ENCODE assay signal across 8 mouse cellular contexts in genomic region chr4:42917402-42917774, GRCm38 (mm10). TPM values are rescaled to one million over a fixed set of nuclear protein-coding genes. Genes with fewer than 3 reads are reported as not detected.
DNase-seq lines count a peak whose midpoint lies in the region; ATAC-seq and TF ChIP-seq lines count a peak whose summit lies in the region.

No protein-coding gene starts in this region.

- no peak for TF ChIP-seq POLR2A in cerebellum, adult 2 months (IDR thresholded peaks at IDR 0.05; ENCODE audit: borderline replicate concordance, insufficient read depth, low read length)

- no peaks in the 10 kb centered on the region for H3K4me1 ChIP-seq in cerebellum, adult 2 months (ENCODE audit: control insufficient read depth, insufficient read depth, low read length)
- H3K4me1 ChIP-seq in hindbrain, postnatal 0 days (ENCODE audit: insufficient read depth, low read length): no peaks in the 10 kb centered on the region
- peaks cover 14% of the 10 kb centered on the region for H3K4me1 ChIP-seq in midbrain, embryonic 16.5 days (ENCODE audit: control insufficient read depth, insufficient read depth, low read length)

- TF ChIP-seq CTCF in cerebellum, adult 2 months (IDR thresholded peaks at IDR 0.05; ENCODE audit: borderline replicate concordance, insufficient read depth, low read depth, low read length): no peak
- no peak for TF ChIP-seq CTCF in hindbrain, postnatal 0 days (IDR thresholded peaks at IDR 0.05; ENCODE audit: low read depth)

- H3K9me3 ChIP-seq in hindbrain, postnatal 0 days (ENCODE audit: low read length): no peaks in the 10 kb centered on the region
- H3K9me3 ChIP-seq in midbrain, embryonic 16.5 days (replicated peaks; ENCODE audit: control insufficient read depth, low read length, poor library complexity, severe bottlenecking): no peaks in the 10 kb centered on the region

- 4% methylated on average over 26 of the region's 26 CpGs for WGBS in cerebellum, adult 2 months
- WGBS in hindbrain, postnatal 0 days: 3% methylated on average over 20 of the region's 26 CpGs
- WGBS in midbrain, embryonic 16.5 days: 6% methylated on average over 24 of the region's 26 CpGs

- peak overlapping the region; percentile 80 for H3K9ac ChIP-seq in hindbrain, postnatal 0 days (replicated peaks; ENCODE audit: low read length)
- peak overlapping the region; percentile 96 for H3K9ac ChIP-seq in midbrain, embryonic 16.5 days (ENCODE audit: low read depth, low read length)

- H3K4me3 ChIP-seq in cerebellum, adult 2 months (replicated peaks; ENCODE audit: insufficient read depth, low read depth, low read length): peak overlapping the region; percentile 49
- H3K4me3 ChIP-seq in hindbrain, postnatal 0 days (ENCODE audit: low read length): peak overlapping the region; percentile 66
- peak overlapping the region; percentile 81 for H3K4me3 ChIP-seq in midbrain, embryonic 16.5 days (ENCODE audit: low read depth, low read length)

- peak overlapping the region; percentile 84 for H3K4me2 ChIP-seq in hindbrain, postnatal 0 days (ENCODE audit: low read depth, low read length)
- H3K4me2 ChIP-seq in midbrain, embryonic 16.5 days (ENCODE audit: low read length): peak overlapping the region; percentile 81

- no peak overlapping the region for H3K27ac ChIP-seq in cerebellum, adult 2 months (ENCODE audit: insufficient read depth, low read length)
- H3K27ac ChIP-seq in hindbrain, postnatal 0 days: peak overlapping the region; percentile 79
- H3K27ac ChIP-seq in midbrain, embryonic 16.5 days (ENCODE audit: low read length): peak overlapping the region; percentile 79

- no peaks in the 10 kb centered on the region for H3K27me3 ChIP-seq in cerebellum, adult 2 months (ENCODE audit: control insufficient read depth, insufficient read depth, low read length)
- no peaks in the 10 kb centered on the region for H3K27me3 ChIP-seq in hindbrain, postnatal 0 days (ENCODE audit: insufficient read depth, low read length)
- H3K27me3 ChIP-seq in midbrain, embryonic 16.5 days (ENCODE audit: control insufficient read depth, insufficient read depth, low read depth, low read length): no peaks in the 10 kb centered on the region

- H3K36me3 ChIP-seq in hindbrain, postnatal 0 days (ENCODE audit: insufficient read depth, low read length): no peaks in the 10 kb centered on the region
- no peaks in the 10 kb centered on the region for H3K36me3 ChIP-seq in midbrain, embryonic 16.5 days (ENCODE audit: control insufficient read depth, insufficient read depth, low read length)

- peak; percentile 15 to 43 for DNase-seq in cerebellum, adult 2 months
- no peak for DNase-seq in cerebellum, adult 18-20 months
- peak; percentile 40 for DNase-seq in right cerebral cortex, postnatal 4 days
- no peak for DNase-seq in right cerebral cortex, postnatal 36 days (ENCODE audit: low spot score in 2 of 2)
- peak; percentile 10 for DNase-seq in hindbrain, postnatal 0 days (ENCODE audit: low spot score)

- peak; percentile 62 for ATAC-seq in hindbrain, postnatal 0 days
- peak; percentile 47 for ATAC-seq in midbrain, embryonic 16.5 days
- ATAC-seq in inflammation-experienced regulatory T-cells, adult 6 months: no peak
- ATAC-seq in CD4-positive, CD25-positive, alpha-beta regulatory T cell, adult 4 months: no peak

RNA-seq across cellular contexts. Expression of gene Phf24, which starts 0.9 kb away (rescaled TPM):
- 79.9 and 84.1 TPM in 2 replicates for polyA plus RNA-seq in cerebellum, adult 2 months (2012; rRNA removed)
- total RNA-seq in hindbrain, postnatal 0 days (2014; rRNA removed): 123 and 130 TPM in 2 replicates
- polyA plus RNA-seq in hindbrain, postnatal 0 days (2015; fragmentation: Nextera tagmentation; extraction: Ambion mirVana): 33.9 and 38.6 TPM in 2 replicates
- 44.1 and 45.8 TPM in 2 replicates for polyA plus RNA-seq in midbrain, embryonic 16.5 days (2015; fragmentation: Nextera tagmentation; extraction: Ambion mirVana)
- polyA plus RNA-seq in inflammation-experienced regulatory T-cells, adult 6 months (2017; shearing (Covaris generic)): not detected
- polyA plus RNA-seq in CD4-positive, CD25-positive, alpha-beta regulatory T cell, adult 4 months (2017; shearing (Covaris generic)): under 1 TPM in 1 of 2 experiments, not detected in 1; 0.05 TPM

RNA-seq across cellular contexts. Expression of gene Dnajb5, which starts 32.2 kb away (rescaled TPM):
- polyA plus RNA-seq in cerebellum, adult 2 months (2012; rRNA removed): 55.0 and 58.7 TPM in 2 replicates
- total RNA-seq in hindbrain, postnatal 0 days (2014; rRNA removed): 88.0 and 96.9 TPM in 2 replicates
- polyA plus RNA-seq in hindbrain, postnatal 0 days (2015; fragmentation: Nextera tagmentation; extraction: Ambion mirVana): 28.1 and 33.4 TPM in 2 replicates
- 53.8 and 56.8 TPM in 2 replicates for polyA plus RNA-seq in midbrain, embryonic 16.5 days (2015; fragmentation: Nextera tagmentation; extraction: Ambion mirVana)
- polyA plus RNA-seq in inflammation-experienced regulatory T-cells, adult 6 months (2017; shearing (Covaris generic)): 1 to 10 TPM; 2.1 to 5.3 (median 2.3) TPM
- 1 to 10 TPM; 4.9 to 7.0 TPM for polyA plus RNA-seq in CD4-positive, CD25-positive, alpha-beta regulatory T cell, adult 4 months (2017; shearing (Covaris generic))

RNA-seq across cellular contexts. Expression of gene Fam205c, which starts 43.4 kb away (rescaled TPM):
- 0.10 TPM in 1 of 2 replicates, not detected in the other for polyA plus RNA-seq in cerebellum, adult 2 months (2012; rRNA removed)
- total RNA-seq in hindbrain, postnatal 0 days (2014; rRNA removed): not detected in 2 replicates
- polyA plus RNA-seq in hindbrain, postnatal 0 days (2015; fragmentation: Nextera tagmentation; extraction: Ambion mirVana): 4.7 TPM in 2 replicates
- polyA plus RNA-seq in midbrain, embryonic 16.5 days (2015; fragmentation: Nextera tagmentation; extraction: Ambion mirVana): 2.0 and 2.3 TPM in 2 replicates
- not detected for polyA plus RNA-seq in inflammation-experienced regulatory T-cells, adult 6 months (2017; shearing (Covaris generic))
- not detected for polyA plus RNA-seq in CD4-positive, CD25-positive, alpha-beta regulatory T cell, adult 4 months (2017; shearing (Covaris generic))

RNA-seq across cellular contexts. Expression of gene 1700022I11Rik, which starts 52.0 kb away (rescaled TPM):
- polyA plus RNA-seq in cerebellum, adult 2 months (2012; rRNA removed): not detected in 2 replicates
- not detected in 2 replicates for total RNA-seq in hindbrain, postnatal 0 days (2014; rRNA removed)
- polyA plus RNA-seq in hindbrain, postnatal 0 days (2015; fragmentation: Nextera tagmentation; extraction: Ambion mirVana): 0.37 and 0.60 TPM in 2 replicates
- polyA plus RNA-seq in midbrain, embryonic 16.5 days (2015; fragmentation: Nextera tagmentation; extraction: Ambion mirVana): 0.43 and 0.57 TPM in 2 replicates
- polyA plus RNA-seq in inflammation-experienced regulatory T-cells, adult 6 months (2017; shearing (Covaris generic)): 1 to 10 TPM in 1 of 3 experiments, under 1 TPM in 1, not detected in 1; 0.35 to 1.1 TPM
- polyA plus RNA-seq in CD4-positive, CD25-positive, alpha-beta regulatory T cell, adult 4 months (2017; shearing (Covaris generic)): under 1 TPM in 1 of 2 experiments, not detected in 1; 0.48 TPM

Comparison
In these comparisons a context has a peak if more than half of its experiments do, and no peak if none do; other contexts are left out.
1. DNase-seq: peak in cerebellum, adult 2 months (2 of 2), right cerebral cortex, postnatal 4 days (single experiment) and hindbrain, postnatal 0 days (single experiment); none in cerebellum, adult 18-20 months (0 of 2) and right cerebral cortex, postnatal 36 days (0 of 2).
2. ATAC-seq: peak in hindbrain, postnatal 0 days (single experiment) and midbrain, embryonic 16.5 days (single experiment); none in inflammation-experienced regulatory T-cells, adult 6 months (single experiment) and CD4-positive, CD25-positive, alpha-beta regulatory T cell, adult 4 months (single experiment).
3. RNA of gene Phf24, which starts 0.9 kb away (polyA plus RNA-seq): 79.9 to 84.1 TPM in cerebellum, adult 2 months, 44.1 to 45.8 TPM in midbrain, embryonic 16.5 days and 33.9 to 38.6 TPM in hindbrain, postnatal 0 days; 0.05 TPM in CD4-positive, CD25-positive, alpha-beta regulatory T cell, adult 4 months and not detected in inflammation-experienced regulatory T-cells, adult 6 months; every median in the first group is over 10 times any median in the second.
4. Peak in every context shown above with its lines, with median percentiles within 50 percentile points of each other: H3K4me3 ChIP-seq.